Mouse (Mus musculus) kidney, adult 2 months (tissue): ENCODE measurements around the gene Nrsn2.
A peak's percentile ranks its signal among the peaks of the same experiment; 100 is the strongest.

ENCODE experiments used
- CTCF ChIP-seq: fragments of 200-500 bp; conservative IDR thresholded peaks from 2 replicates; pipeline ENCODE4 v1.5.1; 2011; ENCODE audit warnings: low read depth, mild to moderate bottlenecking, control low read depth, low read length, moderate library complexity, mixed read lengths; ENCODE audit not compliant: insufficient read depth, insufficient read length
- POLR2A ChIP-seq: fragments of 200-500 bp; IDR thresholded peaks from one replicate; pipeline ENCODE4 v1.6.1; 2011; ENCODE audit warnings: low read depth, low read length, control low read depth

GRCm38 (mm10) chr2:152413158-152413764, 36.8 kb upstream of the Nrsn2 start:
- no peak for TF ChIP-seq CTCF
- TF ChIP-seq POLR2A: peak; percentile 37
